Mouse (Mus musculus): ENCODE measurements at regions not wholly inside any gene's neighbourhood (a gene's known extent, or its start where the extent isn't known, plus 50 kb on each side); places are given as distances from the start of the nearest gene placed in this dataset.

- peak in 1 of 2 experiments; percentile 60 for DNase-seq (ENCODE audit: extremely low spot score in 1 of 2, low spot score in 1 of 2)
These were observed 66.5 kb upstream of the Megf9 start for GRCm38 (mm10) chr4:70601301-70601700.
